Mouse (Mus musculus) embryo, embryonic 10 days (tissue): ENCODE measurements around the gene Qrich1.

Source experiments
- DNase-seq: peaks from one replicate; pipeline ENCODE4 v3.0.0-alpha.2; 2015; ENCODE audit warnings: low spot score

The Qrich1 gene

GRCm38 (mm10) chr9:108492043-108492750 lies 24.4 kb upstream of the Qrich1 start:
- DNase-seq, result no peak

DNA sequence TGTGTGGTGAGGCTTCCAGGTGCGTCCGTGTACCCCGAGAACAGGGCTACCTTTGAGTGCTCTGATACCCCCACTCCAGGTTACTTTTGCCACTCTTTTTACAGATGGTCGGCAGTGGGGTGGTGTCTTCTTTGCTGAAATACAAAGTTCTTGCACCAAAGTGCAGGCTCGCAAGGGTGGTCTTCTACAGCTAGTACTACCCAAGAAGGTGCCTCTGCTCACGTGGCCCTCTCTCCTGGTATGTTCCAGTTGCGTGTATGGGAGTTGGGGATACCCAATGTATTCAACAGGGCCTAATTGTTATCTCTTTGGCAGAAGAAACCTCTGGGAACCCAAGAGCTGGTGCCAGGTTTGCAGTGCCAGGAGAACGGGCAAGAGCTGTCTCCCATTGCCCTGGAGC lies 23.4 kb upstream of the Qrich1 start:
- DNase-seq, result no peak

- DNase-seq, result no peak
Observed at GRCm38 (mm10) chr9:108494146-108494825, 22.3 kb upstream of the Qrich1 start.

DNA sequence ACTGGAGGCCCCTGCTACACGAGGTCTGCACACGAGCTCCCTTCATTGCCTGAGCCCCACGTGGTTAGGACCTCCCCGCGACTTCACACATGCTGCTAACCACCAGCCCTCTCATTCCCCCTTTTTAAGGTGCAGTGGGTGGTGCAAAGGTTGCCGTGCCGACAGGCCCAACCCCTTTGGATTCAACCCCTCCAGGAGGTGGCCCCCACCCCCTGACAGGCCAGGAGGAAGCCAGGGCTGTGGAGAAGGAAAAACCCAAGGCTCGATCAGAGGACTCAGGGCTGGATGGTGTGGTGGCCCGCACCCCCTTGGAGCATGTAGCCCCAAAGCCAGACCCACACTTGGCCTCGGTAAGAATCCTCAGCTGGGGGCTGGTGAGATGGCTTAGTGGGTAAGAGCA lies 21.7 kb upstream of the Qrich1 start:
- DNase-seq, result no peak

GRCm38 (mm10) chr9:108499231-108499630 lies 17.4 kb upstream of the Qrich1 start:
- DNase-seq, result no peak

- no peak for DNase-seq
Observed at GRCm38 (mm10) chr9:108499943-108500342, 16.7 kb upstream of the Qrich1 start.

- no peak for DNase-seq
Observed at GRCm38 (mm10) chr9:108506901-108507300, 9.7 kb upstream of the Qrich1 start.

GRCm38 (mm10) chr9:108507619-108508434 lies 8.8 kb upstream of the Qrich1 start, which contains the start of gene Qars:
Gene Qars, plus strand, starts transcription at chr9:108507706.
- DNase-seq, result peak; percentile 98

DNA sequence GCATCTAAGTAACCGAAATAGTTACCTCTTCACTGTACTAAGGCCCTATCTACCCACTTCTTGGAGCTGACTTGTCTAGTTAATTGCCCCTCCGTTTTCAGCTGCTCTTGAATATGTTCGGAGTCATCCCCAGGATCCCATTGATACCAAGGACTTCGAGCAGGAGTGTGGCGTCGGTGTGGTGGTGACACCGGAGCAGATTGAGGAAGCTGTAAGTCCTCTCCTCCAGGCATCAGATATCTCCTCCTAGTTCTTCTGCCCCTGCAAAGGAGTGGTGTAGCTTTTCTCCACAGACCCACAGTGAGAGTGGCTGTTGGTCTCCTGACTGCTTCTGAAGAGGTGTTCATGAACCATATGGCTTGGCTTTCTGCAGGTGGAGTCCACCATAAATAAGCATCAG lies 7.8 kb upstream of the Qrich1 start:
- no peak for DNase-seq

- peak; percentile 94 for DNase-seq
Observed at GRCm38 (mm10) chr9:108517253-108517930, 786 bp downstream of the Qrich1 start.

DNA sequence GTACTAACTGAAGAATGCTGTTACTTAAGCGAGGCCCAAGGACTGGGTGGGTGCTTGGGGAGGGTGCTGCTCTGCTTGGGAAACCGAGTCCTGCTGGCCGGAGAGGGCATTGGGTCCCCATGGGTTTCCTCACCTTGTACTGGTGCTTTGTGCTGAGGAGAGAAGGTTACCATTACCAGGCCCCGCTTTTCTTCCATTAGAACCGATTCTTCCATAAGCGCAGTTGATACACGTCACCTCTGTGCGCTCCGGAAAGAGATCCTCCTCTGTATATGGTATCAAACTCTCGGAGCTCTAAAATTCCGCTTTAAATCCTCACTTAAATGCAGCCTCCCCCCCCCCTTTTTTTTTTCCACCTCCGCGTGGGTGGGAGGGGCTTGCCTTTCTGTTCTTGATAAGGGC lies 1.3 kb downstream of the Qrich1 start:
- peak; percentile 73 for DNase-seq

DNA sequence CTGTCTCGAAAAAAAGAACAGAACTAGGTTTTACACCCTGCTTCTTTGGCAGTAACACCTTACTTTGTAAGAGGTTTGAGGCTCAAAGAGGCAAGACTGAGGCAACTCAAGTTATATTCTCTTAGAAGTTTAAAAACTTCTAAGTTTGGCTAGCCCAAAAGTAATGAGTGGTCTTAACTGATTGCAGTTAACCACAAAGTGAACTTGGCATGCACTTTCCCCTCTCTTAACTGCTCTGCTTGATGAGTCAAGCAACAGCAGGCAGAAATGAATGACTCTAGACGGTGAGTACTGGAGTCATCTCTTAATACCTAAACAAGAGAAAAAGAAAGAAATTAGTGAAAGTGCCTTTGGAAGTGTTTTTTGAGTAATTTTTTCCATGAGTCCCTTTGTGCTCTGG lies 5.0 kb downstream of the Qrich1 start:
- DNase-seq, result no peak

DNA sequence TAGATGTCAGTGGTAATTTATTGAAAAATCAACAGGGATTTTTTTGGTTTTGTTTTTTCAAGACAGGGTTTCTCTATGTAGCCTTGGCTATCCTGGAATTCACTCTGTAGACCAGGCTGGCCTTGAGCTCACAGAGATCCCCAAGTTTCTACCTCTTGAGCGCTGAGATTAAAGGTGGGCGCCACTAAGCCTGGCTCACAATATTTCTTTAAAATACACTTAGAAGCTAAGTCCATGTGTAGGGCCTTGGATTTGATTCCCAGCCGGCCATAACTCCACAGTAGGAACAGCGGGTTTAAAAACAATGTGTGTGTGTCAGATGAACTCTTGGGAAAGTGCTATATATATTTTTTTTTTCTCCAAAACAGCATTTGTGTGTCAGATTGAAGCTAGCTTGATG lies 6.7 kb downstream of the Qrich1 start:
- no peak for DNase-seq

GRCm38 (mm10) chr9:108525400-108525799 lies 8.8 kb downstream of the Qrich1 start:
- DNase-seq, result no peak

DNA sequence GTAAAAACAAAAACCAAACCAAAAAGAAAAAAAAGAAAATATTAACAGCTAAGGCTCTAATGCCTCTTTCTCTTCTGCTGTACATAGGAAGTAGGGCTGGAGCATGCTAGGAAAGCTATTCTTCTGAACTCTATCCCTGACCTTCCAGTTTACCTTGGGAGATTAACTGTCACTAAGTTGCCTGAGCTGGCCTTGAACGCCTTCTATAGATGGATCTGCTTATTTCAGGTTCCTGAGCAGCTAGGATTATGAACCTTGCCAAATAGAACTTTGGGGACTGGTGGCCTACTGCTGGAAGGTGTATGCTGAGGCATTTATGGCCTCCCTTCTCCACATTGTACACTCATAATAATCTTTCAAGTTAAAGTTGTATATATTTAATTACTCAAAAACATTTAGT lies 14.3 kb downstream of the Qrich1 start:
- DNase-seq, result no peak

DNA sequence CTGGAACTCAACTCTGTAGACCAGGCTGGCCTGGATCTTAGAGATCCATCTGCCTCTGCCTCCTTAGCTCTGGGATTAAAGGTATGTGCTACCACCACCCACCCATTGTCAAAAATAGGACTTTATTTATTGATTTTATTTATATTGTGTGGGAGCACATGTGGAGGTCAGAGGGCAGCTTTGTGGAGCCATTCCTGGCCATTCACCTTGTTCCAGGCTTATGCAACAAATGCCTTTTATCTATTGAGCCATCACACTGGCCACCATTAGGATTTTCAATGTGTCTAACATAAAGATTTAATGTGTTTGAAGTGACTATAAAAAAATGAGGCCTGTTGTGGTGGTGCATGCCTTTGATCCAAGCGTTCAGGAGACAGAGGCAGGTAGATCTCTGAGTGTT lies 14.9 kb downstream of the Qrich1 start:
- DNase-seq, result no peak

DNA sequence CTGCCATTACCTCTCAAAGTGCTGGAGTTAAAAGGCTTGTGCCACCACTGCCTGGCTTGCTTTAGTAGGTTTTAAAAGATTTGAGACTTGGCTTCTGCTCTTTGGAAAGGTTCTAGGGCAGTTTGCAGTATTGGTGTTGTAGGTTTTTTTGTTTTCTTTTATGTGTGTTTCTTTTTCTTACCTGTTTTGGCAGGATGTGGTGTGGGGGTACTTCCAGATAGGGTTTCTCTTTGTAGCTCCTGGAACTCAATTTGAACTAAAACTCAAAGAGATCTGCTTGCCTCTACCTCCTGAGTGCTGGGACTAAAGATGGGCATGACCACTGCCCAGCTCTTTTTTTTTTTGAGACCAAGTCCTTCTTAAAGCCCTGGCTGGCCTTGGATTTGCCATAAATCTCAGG lies 24.2 kb downstream of the Qrich1 start:
- no peak for DNase-seq

GRCm38 (mm10) chr9:108545986-108546385 lies 29.4 kb downstream of the Qrich1 start:
- no peak for DNase-seq

GRCm38 (mm10) chr9:108546875-108547274 lies 30.3 kb downstream of the Qrich1 start:
- no peak for DNase-seq

DNA sequence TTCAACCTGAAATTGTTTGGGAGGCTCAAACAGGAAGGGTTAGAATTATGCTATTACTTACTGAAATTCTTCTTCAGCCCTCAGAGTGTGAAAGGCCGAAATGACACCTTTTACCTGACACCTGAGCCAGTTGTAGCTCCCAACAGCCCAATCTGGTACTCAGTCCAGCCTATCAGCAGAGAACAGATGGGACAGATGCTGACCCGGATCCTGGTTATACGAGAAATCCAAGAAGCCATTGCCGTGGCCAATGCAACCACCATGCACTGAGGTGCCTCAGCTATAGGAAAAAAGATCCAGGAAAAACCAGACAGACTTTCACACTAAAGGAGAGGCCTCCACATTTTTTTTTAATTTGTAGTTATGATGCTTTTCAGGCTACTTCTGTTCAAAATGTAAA lies 42.6 kb downstream of the Qrich1 start:
- DNase-seq, result no peak

GRCm38 (mm10) chr9:108560227-108560841 lies 43.7 kb downstream of the Qrich1 start, which contains the start of gene Impdh2:
Gene Impdh2, plus strand, starts transcription at chr9:108560286.
- peak; percentile 100 for DNase-seq

- DNase-seq, result no peak
Observed at GRCm38 (mm10) chr9:108563671-108564070, 47.1 kb downstream of the Qrich1 start.
